Mouse (Mus musculus): Measurements from ENCODE around the gene Zfp668.

DNA sequence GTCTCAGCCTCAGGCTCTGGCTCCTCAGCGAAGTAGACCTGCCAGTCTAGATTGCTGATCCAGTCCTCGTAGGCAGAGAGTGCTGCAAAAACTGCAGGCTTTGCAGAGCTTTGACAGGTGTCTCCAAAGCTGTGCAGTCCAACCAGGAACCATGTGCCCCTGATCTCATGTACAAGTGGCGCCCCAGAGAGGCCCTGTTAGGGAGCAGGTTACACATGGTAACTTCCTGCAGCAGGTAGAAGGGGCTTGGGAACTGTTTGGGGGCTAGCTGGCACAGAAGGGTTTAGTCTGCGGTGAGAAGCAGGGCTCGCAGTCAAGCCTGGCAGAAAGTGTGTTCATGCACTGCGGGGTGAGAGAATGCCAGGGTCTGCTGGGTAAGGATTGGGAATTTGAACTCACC lies 9.9 kb upstream of the Zfp668 start:
- no peak for TF ChIP-seq CTCF (IDR thresholded peaks at IDR 0.05)
- TF ChIP-seq EP300 (IDR thresholded peaks at IDR 0.05), result no peak

All from lung, postnatal 0 days (tissue).